23 mouse cellular contexts compared by ENCODE assay signal in the genomic region with DNA sequence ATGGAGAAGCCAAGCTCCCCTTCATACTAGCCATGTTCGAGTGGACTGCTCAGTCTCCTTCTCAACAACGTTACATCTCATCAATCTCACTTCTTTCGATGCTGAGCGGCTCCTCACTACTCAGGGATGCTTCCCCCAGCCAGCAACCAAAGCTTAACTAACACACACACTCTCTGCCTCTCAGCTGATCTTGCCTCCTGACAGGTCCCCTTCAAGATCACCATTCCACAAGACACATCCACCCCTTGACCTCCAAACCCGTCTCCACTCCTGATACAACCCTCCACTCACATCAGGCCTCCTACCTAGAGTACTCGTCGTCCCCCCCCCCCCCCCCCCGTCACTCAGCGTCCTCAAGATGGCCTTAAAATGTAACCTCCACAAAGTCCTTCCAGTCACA.
"Had no signal": no experiment of that assay in that cellular context is flagged by ENCODE, and none has a peak within 500 bp of the region (broad histone marks: within the 10 kb centered on the region; RNA-seq: fewer than 3 reads in every experiment).

No protein-coding gene starts in this region.

- H3K36me3 ChIP-seq: heart, embryonic 13.5 days; heart, embryonic 15.5 days; intestine, embryonic 15.5 days; liver, embryonic 13.5 days; liver, embryonic 15.5 days had no signal

- H3K9me3 ChIP-seq: heart, embryonic 13.5 days; heart, embryonic 15.5 days; hindbrain, embryonic 10.5 days; hindbrain, embryonic 12.5 days; intestine, embryonic 15.5 days; limb, embryonic 10.5 days; limb, embryonic 12.5 days; liver, embryonic 13.5 days; liver, embryonic 15.5 days had no signal

- H3K4me3 ChIP-seq: heart, embryonic 13.5 days; heart, embryonic 15.5 days; hindbrain, embryonic 10.5 days; hindbrain, embryonic 12.5 days; intestine, embryonic 15.5 days; layer of hippocampus, adult 2 months; left cerebral cortex, adult 2 months; limb, embryonic 10.5 days; limb, embryonic 12.5 days; liver, embryonic 13.5 days; liver, embryonic 15.5 days had no signal

- H3K27me3 ChIP-seq: heart, embryonic 13.5 days; heart, embryonic 15.5 days; hindbrain, embryonic 12.5 days; intestine, embryonic 15.5 days; limb, embryonic 12.5 days; liver, embryonic 13.5 days; liver, embryonic 15.5 days had no signal

- H3K27ac ChIP-seq: heart, embryonic 13.5 days; heart, embryonic 15.5 days; hindbrain, embryonic 10.5 days; hindbrain, embryonic 12.5 days; hindbrain, embryonic 14.5 days; intestine, embryonic 15.5 days; layer of hippocampus, adult 2 months; left cerebral cortex, adult 2 months; limb, embryonic 10.5 days; limb, embryonic 12.5 days; liver, embryonic 13.5 days; liver, embryonic 15.5 days had no signal

- DNase-seq: gastrocnemius, postnatal 14 days; gastrocnemius, postnatal 36 days; heart, postnatal 14 days; heart, postnatal 36 days; kidney, adult 18-20 months; kidney, adult 8-10 months; kidney, postnatal 10 days; kidney, postnatal 25 days; kidney, postnatal 4 days; liver; liver, embryonic 13.5 days; liver, postnatal 0 days had no signal
